In the genomic region with DNA sequence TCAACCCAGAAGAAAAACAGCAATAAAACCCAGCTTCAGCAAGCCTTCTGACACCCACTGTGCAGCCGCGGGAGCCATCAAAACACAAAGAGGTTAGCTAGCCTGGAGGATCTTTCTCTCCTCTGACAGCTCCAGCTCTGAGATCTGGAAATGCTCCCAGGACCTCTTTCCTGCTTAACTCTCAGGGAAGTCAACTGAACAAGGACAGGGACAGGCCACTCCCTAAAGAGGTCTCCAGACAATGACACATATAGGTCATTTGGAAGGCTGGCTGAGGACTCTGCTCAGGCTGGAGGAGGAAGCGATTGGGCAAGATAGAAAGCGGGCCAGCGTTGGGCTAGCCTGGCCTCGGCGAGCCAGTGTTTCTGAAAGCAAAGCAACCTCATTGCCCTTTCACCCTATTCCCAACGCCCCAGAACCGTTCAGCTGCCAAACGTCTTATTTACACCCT, we compare ENCODE assay signal across 10 mouse cellular contexts. TPM values are rescaled to one million over a fixed set of nuclear protein-coding genes. Genes with fewer than 3 reads are reported as not detected.
A peak's percentile ranks its signal among the peaks of the same experiment; 100 is the strongest.
DNase-seq lines count a peak whose midpoint lies in the region; ATAC-seq lines count a peak whose summit lies in the region.
"Had no signal": no experiment of that assay in that cellular context is flagged by ENCODE, and none has a peak within 500 bp of the region (broad histone marks: within the 10 kb centered on the region; RNA-seq: fewer than 3 reads in every experiment).

No protein-coding gene starts in this region.

- WGBS in lung, embryonic 16.5 days, result 54% methylated on average over 10 of the region's 10 CpGs

- ATAC-seq in lung, embryonic 16.5 days (ENCODE audit: low read depth), result 0 out of 2 replicates have a peak, but pooled peaks have one; percentile 22
- no peak for ATAC-seq in activated CD4-positive, CD25-positive, alpha-beta regulatory T cell, adult 4 months
- no peak for ATAC-seq in megakaryocyte-erythroid progenitor cell, adult 5-6 weeks (replicated peaks; ENCODE audit: low FRiP score, low TSS enrichment, poor library complexity, severe bottlenecking)

- no peaks in the 10 kb centered on the region for H3K9me3 ChIP-seq in lung, embryonic 16.5 days (ENCODE audit: control insufficient read depth, low read length)

- peak; percentile 47 for DNase-seq in ovary, postnatal 36 days (ENCODE audit: low spot score)
- no peak for DNase-seq in ovary, postnatal 10 days (ENCODE audit: low spot score)
- DNase-seq in heart, adult 9 months (ENCODE audit: low spot score in 2 of 2), result peak; percentile 88
- DNase-seq in kidney, adult 8-10 months, result peak; percentile 39 to 50
- no peak for DNase-seq in frontal cortex, postnatal 36 days (ENCODE audit: low spot score in 2 of 2)

- no peak overlapping the region for H3K4me3 ChIP-seq in lung, embryonic 16.5 days (ENCODE audit: low read length)

- peaks cover 5% of the 10 kb centered on the region for H3K4me1 ChIP-seq in lung, embryonic 16.5 days (replicated peaks; ENCODE audit: control insufficient read depth, insufficient read depth, low read length)

- no peak overlapping the region; the same call in 1 of the 2 replicates for H3K27ac ChIP-seq in lung, embryonic 16.5 days (ENCODE audit: low read length)

- no peak overlapping the region; the same call in 1 of the 2 replicates for H3K4me2 ChIP-seq in lung, embryonic 16.5 days (ENCODE audit: low read depth, low read length)

- H3K36me3 ChIP-seq in lung, embryonic 16.5 days (ENCODE audit: control insufficient read depth, insufficient read depth, low read length), result no peaks in the 10 kb centered on the region
- H3K36me3 ChIP-seq: G1E had no signal

- no peak overlapping the region; the same call in 1 of the 2 replicates for H3K9ac ChIP-seq in lung, embryonic 16.5 days (ENCODE audit: low read length)

- H3K27me3 ChIP-seq in lung, embryonic 16.5 days (ENCODE audit: control insufficient read depth, insufficient read depth, low read depth, low read length), result no peaks in the 10 kb centered on the region

RNA-seq across cellular contexts. Expression of gene Hdhd5, which starts 8.7 kb away (rescaled TPM):
- polyA plus RNA-seq in lung, embryonic 16.5 days (2015; fragmentation: Nextera tagmentation; extraction: Ambion mirVana), result 16.4 and 16.7 TPM in 2 replicates
- 10 to 100 TPM; 30.0 to 32.7 TPM for polyA plus RNA-seq in activated CD4-positive, CD25-positive, alpha-beta regulatory T cell, adult 4 months (2017; shearing (Covaris generic))
- 18.5 and 24.8 TPM in 2 replicates for total RNA-seq in megakaryocyte-erythroid progenitor cell, adult 5-6 weeks (2014; fragmentation: Nextera tagmentation)
- total RNA-seq in megakaryocyte-erythroid progenitor cell, adult 5-6 weeks (2017), result 10.1 and 18.1 TPM in 2 replicates

RNA-seq across cellular contexts. Expression of gene Tmem121b, which starts 46.2 kb away (rescaled TPM):
- polyA plus RNA-seq in lung, embryonic 16.5 days (2015; fragmentation: Nextera tagmentation; extraction: Ambion mirVana), result 0.10 and 0.14 TPM in 2 replicates
- under 1 TPM; 0.13 to 0.22 TPM for polyA plus RNA-seq in activated CD4-positive, CD25-positive, alpha-beta regulatory T cell, adult 4 months (2017; shearing (Covaris generic))
- not detected in 2 replicates for total RNA-seq in megakaryocyte-erythroid progenitor cell, adult 5-6 weeks (2014; fragmentation: Nextera tagmentation)
- total RNA-seq in megakaryocyte-erythroid progenitor cell, adult 5-6 weeks (2017), result not detected in 2 replicates
- polyA plus RNA-seq: erythroblast, embryonic 14.5 days; G1E had no signal

Comparison
In these comparisons a context has a peak if more than half of its experiments do, and no peak if none do; other contexts are left out.
1. DNase-seq: peak in ovary, postnatal 36 days (single experiment), heart, adult 9 months (2 of 2) and kidney, adult 8-10 months (2 of 2); none in ovary, postnatal 10 days (single experiment) and frontal cortex, postnatal 36 days (0 of 2).